Mouse (Mus musculus) neural tube, embryonic 10.5 days (tissue): ENCODE measurements around the gene Otop2.

Experiments used
- DNase-seq: peaks from one replicate; pipeline ENCODE4 v3.0.0-alpha.2; 2017; ENCODE audit warnings: low spot score; ENCODE audit errors: extremely low spot score

Gene Otop2

GRCm38 (mm10) chr11:115377854-115378253 lies 70.9 kb downstream of the Otop2 start:
- DNase-seq, result no peak

DNA sequence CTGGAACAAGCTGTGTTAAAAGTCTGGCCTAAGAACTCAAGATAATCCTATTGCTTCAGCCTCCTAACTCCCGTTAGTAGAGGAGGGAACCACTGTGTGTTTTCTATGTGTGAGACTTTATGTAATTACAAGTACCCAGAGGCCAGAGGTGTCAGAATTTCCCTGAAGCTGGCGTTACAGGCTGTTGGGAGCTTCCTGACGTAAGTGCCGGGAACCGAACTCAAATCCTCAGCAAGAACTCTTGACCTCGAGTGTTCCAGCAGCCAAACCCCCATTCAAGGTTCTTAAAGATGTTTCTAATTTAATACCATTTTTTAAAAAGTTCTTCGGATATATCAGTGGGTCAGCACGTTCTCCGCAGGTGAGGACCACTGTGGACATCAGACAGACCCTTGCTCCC lies 74.3 kb downstream of the Otop2 start:
- DNase-seq, result no peak
